ENCODE assay signal across 8 mouse cellular contexts in the genomic region with DNA sequence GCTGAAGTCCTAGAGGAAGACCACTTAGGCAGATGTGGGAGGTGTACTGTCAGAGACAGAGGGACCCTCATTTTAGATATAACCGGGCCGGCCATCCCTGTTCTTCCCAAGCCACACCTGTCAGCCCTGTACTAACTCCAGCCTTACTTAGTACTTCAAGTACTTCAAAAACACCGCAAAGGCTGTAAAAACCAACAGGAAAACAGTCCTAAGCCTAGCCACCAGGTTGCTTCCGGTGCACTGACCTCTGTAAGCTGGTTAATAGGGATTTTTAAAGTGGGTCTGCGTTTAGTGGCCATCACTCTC. TPM values are rescaled to one million over a fixed set of nuclear protein-coding genes. Genes with fewer than 3 reads are reported as not detected.
A peak's percentile ranks its signal among the peaks of the same experiment; 100 is the strongest.
DNase-seq lines count a peak whose midpoint lies in the region; ATAC-seq and TF ChIP-seq lines count a peak whose summit lies in the region.

No protein-coding gene starts in this region.

- no peak for DNase-seq in gastrocnemius, adult 2 months
- DNase-seq in gastrocnemius, adult 18-20 months (ENCODE audit: low spot score) = no peak
- no peak for DNase-seq in CH12.LX (ENCODE audit: extremely low read depth)
- DNase-seq in forebrain, embryonic 11.5 days (ENCODE audit: low spot score) = no peak
- DNase-seq in liver, adult 2 months (ENCODE audit: extremely low read depth, low read depth, low spot score) = peak; percentile 34
- DNase-seq in T-cell, adult 2 months (ENCODE audit: low spot score) = no peak

- WGBS in forebrain, embryonic 11.5 days = 69% methylated on average over 5 of the region's 5 CpGs
- 29% methylated on average over 5 of the region's 5 CpGs for WGBS in liver, adult 2 months
- WGBS in stomach, embryonic 15.5 days = 38% methylated on average over 5 of the region's 5 CpGs

- no peaks in the 10 kb centered on the region for H3K27me3 ChIP-seq in CH12.LX (replicated peaks)
- no peaks in the 10 kb centered on the region for H3K27me3 ChIP-seq in forebrain, embryonic 11.5 days (ENCODE audit: control insufficient read depth, insufficient read depth, low read length)
- H3K27me3 ChIP-seq in liver, adult 2 months (ENCODE audit: control insufficient read depth, insufficient read depth, low read length) = no peaks in the 10 kb centered on the region
- no peaks in the 10 kb centered on the region for H3K27me3 ChIP-seq in stomach, embryonic 15.5 days (replicated peaks)

- TF ChIP-seq POLR2A in CH12.LX (IDR thresholded peaks at IDR 0.05; ENCODE audit: low read depth, low read length) = no peak
- no peak for TF ChIP-seq POLR2A in liver, adult 2 months (IDR thresholded peaks at IDR 0.05; ENCODE audit: extremely low read depth, insufficient read depth, low read length)

- ATAC-seq in forebrain, embryonic 11.5 days (replicated peaks; ENCODE audit: low FRiP score) = peak; percentile 34; the same call in 1 of the 2 replicates
- no peak for ATAC-seq in stomach, embryonic 15.5 days (ENCODE audit: insufficient read depth, low FRiP score, low read depth)
- no peak; the same call in 1 of the 2 replicates for ATAC-seq in cerebellum, adult (ENCODE audit: insufficient number of reproducible peaks, low FRiP score, low TSS enrichment)

- peak overlapping the region; percentile 84 for H3K9ac ChIP-seq in CH12.LX (ENCODE audit: insufficient read depth, low read depth)
- H3K9ac ChIP-seq in forebrain, embryonic 11.5 days (ENCODE audit: low read length) = peak overlapping the region; percentile 89
- H3K9ac ChIP-seq in liver, adult 2 months (ENCODE audit: low read depth, low read length) = peak overlapping the region; percentile 94
- 0 out of 2 replicates have a peak overlapping the region, but pooled peaks have one; percentile 81 for H3K9ac ChIP-seq in stomach, embryonic 15.5 days

- H3K4me3 ChIP-seq in gastrocnemius, adult 2 months = peak overlapping the region; percentile 93
- peak overlapping the region; percentile 85 to 93 (median 92) for H3K4me3 ChIP-seq in CH12.LX (replicated peaks in 1 of 3; ENCODE audit: low read depth in 2 of 3, low read length in 2 of 3, poor library complexity in 1 of 3)
- H3K4me3 ChIP-seq in forebrain, embryonic 11.5 days (ENCODE audit: low read depth, low read length) = peak overlapping the region; percentile 67
- H3K4me3 ChIP-seq in liver, adult 2 months (ENCODE audit: insufficient read depth, low read depth, low read length) = peak overlapping the region; percentile 84
- peak overlapping the region; percentile 86 for H3K4me3 ChIP-seq in stomach, embryonic 15.5 days (replicated peaks)

- peak overlapping the region; percentile 67 for H3K4me2 ChIP-seq in CH12.LX (ENCODE audit: insufficient read depth, low read depth, poor library complexity, severe bottlenecking)
- H3K4me2 ChIP-seq in forebrain, embryonic 11.5 days (ENCODE audit: low read depth, low read length, severe bottlenecking) = peak overlapping the region; percentile 67
- H3K4me2 ChIP-seq in stomach, embryonic 15.5 days = peak overlapping the region; percentile 57

- peaks cover 3 to 21% of the 10 kb centered on the region in 2 experiments for H3K4me1 ChIP-seq in CH12.LX (ENCODE audit: control insufficient read depth in 1 of 2, insufficient read depth in 2 of 2)
- peaks cover 3% of the 10 kb centered on the region; the same call in 1 of the 2 replicates for H3K4me1 ChIP-seq in forebrain, embryonic 11.5 days (replicated peaks; ENCODE audit: control insufficient read depth, insufficient read depth, low read length)
- peaks cover 7% of the 10 kb centered on the region for H3K4me1 ChIP-seq in liver, adult 2 months (ENCODE audit: control insufficient read depth, insufficient read depth, low read length)
- H3K4me1 ChIP-seq in stomach, embryonic 15.5 days = 0 out of 2 replicates have a peak, but pooled peaks cover 3% of the 10 kb centered on the region

- peaks cover 19 to 35% of the 10 kb centered on the region in 2 experiments for H3K36me3 ChIP-seq in CH12.LX (replicated peaks in 1 of 2; ENCODE audit: control insufficient read depth in 1 of 2, insufficient read depth in 1 of 2, low read length in 1 of 2)
- no peaks in the 10 kb centered on the region for H3K36me3 ChIP-seq in forebrain, embryonic 11.5 days (ENCODE audit: control insufficient read depth, insufficient read depth, low read length)
- H3K36me3 ChIP-seq in liver, adult 2 months (ENCODE audit: control insufficient read depth, insufficient read depth, low read length) = peaks cover 23% of the 10 kb centered on the region
- H3K36me3 ChIP-seq in stomach, embryonic 15.5 days = peaks cover 7% of the 10 kb centered on the region

- intact Hi-C loops in gastrocnemius, adult 2 months (cut with DNase I) = loop anchor here (10.0 kb wide), 1 partner anchor 358 kb away; no protein-coding TSS in a partner anchor

- no peaks in the 10 kb centered on the region for H3K9me3 ChIP-seq in CH12.LX (replicated peaks; ENCODE audit: low read length)
- no peaks in the 10 kb centered on the region for H3K9me3 ChIP-seq in forebrain, embryonic 11.5 days (ENCODE audit: control insufficient read depth, low read length)
- H3K9me3 ChIP-seq in stomach, embryonic 15.5 days = no peaks in the 10 kb centered on the region

- no peak for TF ChIP-seq EP300 in CH12.LX (IDR thresholded peaks at IDR 0.05; ENCODE audit: low read length)

- H3K79me2 ChIP-seq in CH12.LX (replicated peaks; ENCODE audit: control insufficient read depth, extremely low read depth, insufficient read depth, poor library complexity, severe bottlenecking) = peaks cover 6% of the 10 kb centered on the region; the same call in 1 of the 2 replicates
- H3K79me2 ChIP-seq in liver, adult 2 months (ENCODE audit: control insufficient read depth, insufficient read depth, low read length) = no peaks in the 10 kb centered on the region; the same call in 1 of the 2 replicates

- dilution Hi-C loops in CH12.LX (cut with MboI; ENCODE audit: extremely low pct_ligation_motif_present, extremely low pct_unique_long_range_greater_than_20kb, low sequenced_read_pairs) = no loop called here

- TF ChIP-seq CTCF in gastrocnemius, adult 2 months (IDR thresholded peaks at IDR 0.05) = no peak
- no peak for TF ChIP-seq CTCF in CH12.LX (conservative IDR thresholded peaks at IDR 0.05 in 1 of 2, IDR thresholded peaks at IDR 0.05 in 1 of 2; ENCODE audit: low read depth in 2 of 2, low read length in 2 of 2)
- TF ChIP-seq CTCF in liver, adult 2 months (IDR thresholded peaks at IDR 0.05; ENCODE audit: low read depth, low read length) = no peak

- H3K27ac ChIP-seq in gastrocnemius, adult 2 months = peak overlapping the region; percentile 97
- H3K27ac ChIP-seq in CH12.LX (ENCODE audit: insufficient read depth, low read depth) = no peak overlapping the region
- H3K27ac ChIP-seq in forebrain, embryonic 11.5 days (ENCODE audit: low read depth, low read length) = no peak overlapping the region
- peak overlapping the region; percentile 82; the same call in 1 of the 2 replicates for H3K27ac ChIP-seq in liver, adult 2 months (replicated peaks; ENCODE audit: insufficient read depth, low read depth, low read length)
- H3K27ac ChIP-seq in stomach, embryonic 15.5 days = peak overlapping the region; percentile 92; the same call in 1 of the 2 replicates

- in situ Hi-C loops in CH12.LX (cut with MboI; ENCODE audit: low pct_ligation_motif_present, low pct_unique_long_range_greater_than_20kb, low sequenced_read_pairs) = no loop called here

- no peak for TF ChIP-seq RAD21 in CH12.LX (IDR thresholded peaks at IDR 0.05; ENCODE audit: low read depth, low read length)

TF ChIP-seq in CH12.LX, 34 proteins besides CTCF, POLR2A, EP300 and RAD21:
- TF ChIP-seq MEF2A (IDR thresholded peaks at IDR 0.05; ENCODE audit: borderline replicate concordance, low read depth, low read length) (no peak), MAX (IDR thresholded peaks at IDR 0.05; ENCODE audit: low read length) (no peak), MAFK (IDR thresholded peaks at IDR 0.05; ENCODE audit: insufficient replicate concordance, low read length) (no peak), CHD1 (IDR thresholded peaks at IDR 0.05; ENCODE audit: low read depth, low read length) (no peak), NRF1 (IDR thresholded peaks at IDR 0.05; ENCODE audit: low read depth, low read length) (no peak), HCFC1 (IDR thresholded peaks at IDR 0.05; ENCODE audit: low read depth, low read length) (no peak), NELFE (IDR thresholded peaks at IDR 0.05; ENCODE audit: low read depth, low read length) (no peak), IRF4 (IDR thresholded peaks at IDR 0.05; ENCODE audit: low read depth, low read length) (no peak)

RNA-seq across cellular contexts. Expression of a gene that starts 11.1 kb away (rescaled TPM):
- total RNA-seq in gastrocnemius, adult 2 months (2021) = 10 to 100 TPM; 13.1 to 20.7 TPM
- 10 to 100 TPM; 11.3 to 18.0 TPM for total RNA-seq in gastrocnemius, adult 18-20 months (2021)
- 178 and 229 TPM in 2 replicates for total RNA-seq in CH12.LX (2012; rRNA removed)
- total RNA-seq in CH12.LX (2014; rRNA removed) = 190 and 195 TPM in 2 replicates
- polyA plus RNA-seq in CH12.LX (2012; ENCODE audit: insufficient read length, low read depth) = 203 and 212 TPM in 2 replicates
- 160 and 167 TPM in 2 replicates for polyA plus RNA-seq in forebrain, embryonic 11.5 days (2014; fragmentation: Nextera tagmentation; extraction: Ambion mirVana)
- 57.6 and 60.3 TPM in 2 replicates for total RNA-seq in liver, adult 2 months (2014; rRNA removed)
- polyA plus RNA-seq in liver, adult 2 months (2012; rRNA removed) = 52.6 and 58.8 TPM in 2 replicates
- 287 and 292 TPM in 2 replicates for polyA plus RNA-seq in stomach, embryonic 15.5 days (2015; fragmentation: Nextera tagmentation; extraction: Ambion mirVana)

Comparison
In these comparisons a context has a peak if more than half of its experiments do, and no peak if none do; other contexts are left out.
1. H3K27ac ChIP-seq: peak in gastrocnemius, adult 2 months (single experiment), liver, adult 2 months (single experiment) and stomach, embryonic 15.5 days (single experiment); none in CH12.LX (single experiment) and forebrain, embryonic 11.5 days (single experiment).
2. Peak in every context shown above with its lines, with median percentiles within 50 percentile points of each other: H3K4me3 ChIP-seq, H3K4me2 ChIP-seq and H3K9ac ChIP-seq.